Mouse (Mus musculus): ENCODE results near the gene Klhdc3. TPM values are rescaled to one million over a fixed set of nuclear protein-coding genes. Genes with fewer than 3 reads are reported as not detected.

Gene Klhdc3
- polyA plus RNA-seq, 1 experiment from 2014 or later, result 179 TPM

DNA sequence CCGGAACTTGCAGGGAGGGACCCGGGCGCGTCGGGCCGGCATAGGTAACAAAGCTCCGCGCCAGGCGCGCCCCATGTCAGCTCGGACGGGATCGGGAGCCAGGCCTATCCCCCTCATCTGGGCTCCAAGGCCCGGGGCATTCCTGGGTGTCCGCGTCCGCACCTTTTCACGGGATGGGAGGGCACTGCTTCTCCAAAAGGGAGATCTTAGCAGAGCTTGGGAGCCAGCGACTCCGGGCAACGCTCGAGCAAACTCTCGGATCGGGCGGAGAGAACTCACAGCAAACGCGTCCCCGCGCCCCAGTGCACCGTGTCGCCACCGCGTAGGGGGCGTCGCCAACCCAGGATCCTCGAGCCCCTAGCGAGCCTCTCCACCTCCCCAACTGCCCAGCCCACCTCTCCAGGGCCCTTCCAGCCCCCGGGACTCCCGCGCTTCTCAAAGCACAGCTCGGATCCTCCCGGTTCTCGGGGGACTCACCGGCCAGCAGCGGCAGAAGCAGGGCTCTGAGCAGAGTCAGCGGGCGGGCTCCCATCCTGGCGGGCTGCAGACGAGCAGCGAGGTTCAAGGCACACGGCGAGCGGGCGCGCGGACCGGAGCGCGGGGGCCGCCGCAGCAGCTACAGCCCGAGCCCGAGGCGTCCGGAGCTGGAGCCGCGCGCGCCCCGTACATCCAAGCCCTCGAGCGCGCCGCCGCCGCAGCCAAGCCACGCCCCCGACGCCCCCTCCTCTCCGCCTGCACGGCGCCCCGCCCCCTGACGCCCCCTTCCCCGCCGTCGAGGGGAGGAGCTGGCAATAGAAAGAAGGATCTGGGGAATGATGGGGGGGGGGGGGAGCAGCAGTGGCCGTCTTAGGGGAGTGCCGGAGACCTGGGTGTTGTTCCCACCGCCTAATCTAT, 51.7 kb downstream of the Klhdc3 start, which contains the start of gene Ptk7:
Ptk7 (minus strand) TSS at position 714 of the 894 bp plus-strand sequence.
- Histone ChIP-seq H3K27ac (replicated peaks) (peak within 1 kb of the TSS; percentile 86), H3K9ac (peak within 1 kb of the TSS; percentile 73), H3K9me3 (no peaks in the 10 kb centered on the region), H3K27me3 (no peaks in the 10 kb centered on the region), H3K4me3 (peak within 1 kb of the TSS; percentile 58), H3K4me1 (replicated peaks) (peaks cover 37% of the 10 kb centered on the region), H3K4me2 (peak within 1 kb of the TSS; percentile 73), H3K36me3 (peaks cover 16% of the 10 kb centered on the region)
- peak; percentile 79 for ATAC-seq (ENCODE audit: low FRiP score, low read depth)
- under 1% methylated on average over 61 of the region's 90 CpGs for WGBS

GRCm38 (mm10) chr17:46628471-46628790, 52.3 kb downstream of the Klhdc3 start:
- H3K36me3 ChIP-seq, result peaks cover 16% of the 10 kb centered on the region
- ATAC-seq (ENCODE audit: low FRiP score, low read depth), result peak; percentile 11; the same call in 1 of the 2 replicates

DNA sequence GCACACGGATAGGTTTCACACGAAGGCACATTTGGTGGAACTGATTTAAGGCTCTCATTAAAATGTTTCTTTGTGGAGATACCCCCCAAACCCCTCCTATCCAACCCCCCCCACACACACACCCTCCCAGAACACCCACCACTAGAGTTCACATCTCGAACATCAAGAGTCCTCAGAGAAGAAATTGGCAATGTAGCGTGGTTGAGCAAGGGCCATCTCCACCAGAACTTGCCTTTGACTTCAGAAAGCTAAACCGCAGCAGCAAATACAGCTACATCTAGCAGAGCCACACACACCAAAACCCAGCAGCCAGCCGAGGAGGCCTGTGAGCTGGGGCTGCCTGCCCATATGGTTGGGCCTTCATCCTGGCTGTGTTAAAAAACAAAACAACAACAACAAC, 53.3 kb downstream of the Klhdc3 start:
- Histone ChIP-seq H3K4me3 (peak overlapping the region; percentile 58), H3K9me3 (no peaks in the 10 kb centered on the region), H3K4me2 (peak overlapping the region; percentile 73), H3K4me1 (replicated peaks) (peaks cover 45% of the 10 kb centered on the region), H3K36me3 (peaks cover 9% of the 10 kb centered on the region), H3K27ac (replicated peaks) (no peak overlapping the region), H3K27me3 (no peaks in the 10 kb centered on the region), H3K9ac (no peak overlapping the region)
- no peak for ATAC-seq (ENCODE audit: low FRiP score, low read depth)
- 68% methylated on average over 6 of the region's 6 CpGs for WGBS

More at GRCm38 (mm10) chr17:46628471-46628790, 52.3 kb downstream of the Klhdc3 start:
- peaks cover 43% of the 10 kb centered on the region for H3K4me1 ChIP-seq (replicated peaks)
- peak overlapping the region; percentile 73 for H3K9ac ChIP-seq
- no peaks in the 10 kb centered on the region for H3K27me3 ChIP-seq
- H3K27ac ChIP-seq (replicated peaks), result peak overlapping the region; percentile 86
- 1% methylated on average over 13 of the region's 13 CpGs for WGBS
- peak overlapping the region; percentile 73 for H3K4me2 ChIP-seq
- H3K9me3 ChIP-seq, result no peaks in the 10 kb centered on the region
- peak overlapping the region; percentile 58 for H3K4me3 ChIP-seq

DNA sequence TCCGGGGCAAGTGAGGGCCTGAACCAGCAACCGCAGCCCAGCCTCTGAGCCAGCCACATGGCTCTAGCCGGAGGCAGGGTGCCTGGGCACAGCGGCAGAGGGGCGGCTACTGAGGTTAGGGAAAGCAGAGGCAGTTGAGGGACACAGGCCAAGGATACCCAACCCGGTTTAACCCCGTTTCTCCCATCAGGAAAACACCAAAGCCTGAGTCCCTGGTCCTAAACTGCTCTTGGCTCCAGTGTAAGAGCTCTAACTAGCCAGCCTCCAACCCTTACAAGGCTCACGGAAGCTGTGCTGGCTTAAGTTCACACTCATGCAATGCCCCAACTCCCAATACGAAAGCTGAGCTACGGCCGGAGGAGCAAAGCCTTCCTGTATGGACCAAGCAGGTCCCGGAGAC, 56.1 kb downstream of the Klhdc3 start:
- WGBS, result 62% methylated on average over 12 of the region's 12 CpGs
- no peak overlapping the region for H3K27ac ChIP-seq (replicated peaks)
- H3K4me2 ChIP-seq, result 0 out of 2 replicates have a peak overlapping the region, but pooled peaks have one; percentile 22
- peaks cover 65% of the 10 kb centered on the region for H3K4me1 ChIP-seq (replicated peaks)
- no peak for ATAC-seq (ENCODE audit: low FRiP score, low read depth)
- H3K27me3 ChIP-seq, result no peaks in the 10 kb centered on the region
- no peaks in the 10 kb centered on the region for H3K36me3 ChIP-seq
- no peak overlapping the region for H3K9ac ChIP-seq
- no peaks in the 10 kb centered on the region for H3K9me3 ChIP-seq
- no peak overlapping the region for H3K4me3 ChIP-seq

Other genes with a start within 250 kb of the Klhdc3 start
- gene Slc22a7, start 242.5 kb downstream of the Klhdc3 start, polyA plus RNA-seq (2015; fragmentation: Nextera tagmentation; extraction: Ambion mirVana), result 0.10 TPM in 1 of 2 replicates, not detected in the other
- gene Ttbk1, start 193.2 kb downstream of the Klhdc3 start, polyA plus RNA-seq (2015; fragmentation: Nextera tagmentation; extraction: Ambion mirVana), result 8.6 and 8.9 TPM in 2 replicates
- gene Dnph1, start 184.2 kb downstream of the Klhdc3 start, polyA plus RNA-seq (2015; fragmentation: Nextera tagmentation; extraction: Ambion mirVana), result 21.8 and 22.4 TPM in 2 replicates
- gene Cul9, start 134.5 kb downstream of the Klhdc3 start, polyA plus RNA-seq (2015; fragmentation: Nextera tagmentation; extraction: Ambion mirVana), result 21.0 and 26.5 TPM in 2 replicates
- gene Srf, start 124.7 kb downstream of the Klhdc3 start, polyA plus RNA-seq (2015; fragmentation: Nextera tagmentation; extraction: Ambion mirVana), result 2.7 and 4.5 TPM in 2 replicates
- 32.8 and 34.1 TPM in 2 replicates for gene Ptk7, start 51.4 kb downstream of the Klhdc3 start, polyA plus RNA-seq (2015; fragmentation: Nextera tagmentation; extraction: Ambion mirVana)
- gene Klc4, start 34.9 kb downstream of the Klhdc3 start, polyA plus RNA-seq (2015; fragmentation: Nextera tagmentation; extraction: Ambion mirVana), result 33.9 and 35.9 TPM in 2 replicates
- 64.3 TPM in 2 replicates for gene Mrpl2, start 34.7 kb downstream of the Klhdc3 start, polyA plus RNA-seq (2015; fragmentation: Nextera tagmentation; extraction: Ambion mirVana)
- 38.4 and 43.8 TPM in 2 replicates for gene Cul7, start 30.6 kb downstream of the Klhdc3 start, polyA plus RNA-seq (2015; fragmentation: Nextera tagmentation; extraction: Ambion mirVana)
- 53.0 TPM in 2 replicates for gene Rrp36, start 6.6 kb downstream of the Klhdc3 start, polyA plus RNA-seq (2015; fragmentation: Nextera tagmentation; extraction: Ambion mirVana)
- gene Mea1, start 2.1 kb downstream of the Klhdc3 start, polyA plus RNA-seq (2015; fragmentation: Nextera tagmentation; extraction: Ambion mirVana), result 291 and 302 TPM in 2 replicates
- 101 and 109 TPM in 2 replicates for gene Ppp2r5d, start 24.2 kb upstream of the Klhdc3 start, polyA plus RNA-seq (2015; fragmentation: Nextera tagmentation; extraction: Ambion mirVana)
- gene Pex6, start 30.5 kb upstream of the Klhdc3 start, polyA plus RNA-seq (2015; fragmentation: Nextera tagmentation; extraction: Ambion mirVana), result 29.7 and 30.7 TPM in 2 replicates
- 0.86 and 1.9 TPM in 2 replicates for gene Gnmt, start 48.3 kb upstream of the Klhdc3 start, polyA plus RNA-seq (2015; fragmentation: Nextera tagmentation; extraction: Ambion mirVana)
- gene Cnpy3, start 71.3 kb upstream of the Klhdc3 start, polyA plus RNA-seq (2015; fragmentation: Nextera tagmentation; extraction: Ambion mirVana), result 67.2 and 73.5 TPM in 2 replicates
- gene Ptcra, start 82.8 kb upstream of the Klhdc3 start, polyA plus RNA-seq (2015; fragmentation: Nextera tagmentation; extraction: Ambion mirVana), result 0.19 and 0.45 TPM in 2 replicates
- gene 2310039H08Rik, start 91.7 kb upstream of the Klhdc3 start, polyA plus RNA-seq (2015; fragmentation: Nextera tagmentation; extraction: Ambion mirVana), result 53.6 and 58.8 TPM in 2 replicates
- gene Rpl7l1, start 101.8 kb upstream of the Klhdc3 start, polyA plus RNA-seq (2015; fragmentation: Nextera tagmentation; extraction: Ambion mirVana), result 82.2 and 87.9 TPM in 2 replicates
- 7.7 and 10.3 TPM in 2 replicates for gene Bicral, start 177.6 kb upstream of the Klhdc3 start, polyA plus RNA-seq (2015; fragmentation: Nextera tagmentation; extraction: Ambion mirVana)
- gene Tbcc, start 209.8 kb upstream of the Klhdc3 start, polyA plus RNA-seq (2015; fragmentation: Nextera tagmentation; extraction: Ambion mirVana), result 57.5 and 60.8 TPM in 2 replicates
- gene Prph2, start 229.5 kb upstream of the Klhdc3 start, polyA plus RNA-seq (2015; fragmentation: Nextera tagmentation; extraction: Ambion mirVana), result 0.05 TPM in 1 of 2 replicates, not detected in the other